Mouse (Mus musculus) ovary, postnatal 14 days (tissue): ENCODE data around the gene Ptcra.
"Not testable (repeated sequence)": the region's sequence is repeated elsewhere in the genome, so short reads cannot be mapped to it uniquely, and the experiment has no call there.

Experiments
- DNase-seq: peaks from one replicate; pipeline ENCODE4 v3.0.0; 2022; ENCODE audit warnings: low spot score

Ptcra gene

GRCm38 (mm10) chr17:46771616-46772015 is 8.1 kb upstream of the Ptcra start:
- no peak for DNase-seq

- DNase-seq: no peak
These were observed 7.5 kb upstream of the Ptcra start for GRCm38 (mm10) chr17:46771025-46771424.

- DNase-seq: no peak
These were observed 7.0 kb upstream of the Ptcra start for GRCm38 (mm10) chr17:46770546-46770945.

GRCm38 (mm10) chr17:46767868-46768267 is 4.4 kb upstream of the Ptcra start:
- DNase-seq: no peak

GRCm38 (mm10) chr17:46764916-46765315 is 1.4 kb upstream of the Ptcra start:
- DNase-seq: not testable (repeated sequence)

GRCm38 (mm10) chr17:46758753-46759152 is 4.8 kb downstream of the Ptcra start:
- DNase-seq: no peak

- peak; percentile 90 for DNase-seq
These were observed 11.5 kb downstream of the Ptcra start, which contains the start of gene Cnpy3 for GRCm38 (mm10) chr17:46751794-46752556. Cnpy3 (minus strand) TSS chr17:46752214.

- no peak for DNase-seq
These were observed 12.3 kb downstream of the Ptcra start for GRCm38 (mm10) chr17:46751056-46751793.

- DNase-seq: no peak
These were observed 12.9 kb downstream of the Ptcra start for GRCm38 (mm10) chr17:46750580-46750979.

- DNase-seq: no peak
These were observed 14.2 kb downstream of the Ptcra start for GRCm38 (mm10) chr17:46749282-46749681.

GRCm38 (mm10) chr17:46747806-46748205 is 15.7 kb downstream of the Ptcra start:
- no peak for DNase-seq

GRCm38 (mm10) chr17:46747234-46747633 is 16.3 kb downstream of the Ptcra start:
- DNase-seq: no peak

- no peak for DNase-seq
These were observed 18.0 kb downstream of the Ptcra start for GRCm38 (mm10) chr17:46745506-46745905.

- DNase-seq: no peak
These were observed 20.5 kb downstream of the Ptcra start for GRCm38 (mm10) chr17:46742986-46743385.

GRCm38 (mm10) chr17:46741305-46741704 is 22.2 kb downstream of the Ptcra start:
- DNase-seq: no peak

- no peak for DNase-seq
These were observed 27.4 kb downstream of the Ptcra start for GRCm38 (mm10) chr17:46736160-46736559.

- DNase-seq: no peak
These were observed 28.2 kb downstream of the Ptcra start for GRCm38 (mm10) chr17:46735287-46735686.

- DNase-seq: no peak
These were observed 29.5 kb downstream of the Ptcra start for GRCm38 (mm10) chr17:46734055-46734454.

- no peak for DNase-seq
These were observed 34.6 kb downstream of the Ptcra start, which contains the start of gene Gnmt for GRCm38 (mm10) chr17:46728904-46729318. Gnmt (minus strand) TSS chr17:46729168.

- DNase-seq: no peak
These were observed 35.0 kb downstream of the Ptcra start for GRCm38 (mm10) chr17:46728496-46728895.

GRCm38 (mm10) chr17:46728021-46728420 is 35.5 kb downstream of the Ptcra start:
- DNase-seq: no peak

- no peak for DNase-seq
These were observed 36.2 kb downstream of the Ptcra start for GRCm38 (mm10) chr17:46727271-46727670.
